Mouse (Mus musculus) lung, adult 2 months (tissue): Measurements from ENCODE around the gene Vdac2.

Source experiments
- CTCF ChIP-seq: fragments of 200-500 bp; IDR thresholded peaks from 2 replicates; pipeline ENCODE4 v1.5.1; 2011; ENCODE audit warnings: mild to moderate bottlenecking, low read length, control low read depth; ENCODE audit not compliant: insufficient read depth
- POLR2A ChIP-seq: fragments of 200-500 bp; IDR thresholded peaks from 2 replicates; pipeline ENCODE4 v1.6.1; 2011; ENCODE audit warnings: low read depth, mild to moderate bottlenecking, control low read depth, low read length, borderline replicate concordance; ENCODE audit errors: extremely low read depth

DNA sequence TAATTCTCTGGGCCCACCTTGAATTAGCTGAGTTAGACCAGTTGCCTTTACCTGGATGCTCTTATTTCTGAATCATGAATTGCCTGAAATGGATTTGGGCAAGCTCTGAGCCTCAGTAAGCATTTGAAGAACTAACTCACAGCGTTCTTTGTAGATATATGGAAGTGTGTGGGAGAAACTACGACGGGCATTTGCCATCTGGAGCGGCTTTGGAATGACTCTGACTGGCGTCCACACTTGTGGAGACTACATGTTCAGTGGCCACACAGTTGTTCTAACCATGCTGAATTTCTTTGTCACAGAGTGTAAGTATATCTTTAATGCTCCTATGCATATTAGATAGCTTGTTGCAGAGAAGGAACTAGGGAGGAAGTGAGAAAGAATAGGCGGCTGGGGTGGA, 32.8 kb upstream of the Vdac2 start:
- TF ChIP-seq CTCF, result no peak
- no peak for TF ChIP-seq POLR2A
